Mouse (Mus musculus) embryonic facial prominence, embryonic 11.5 days (tissue): ENCODE data around the gene Phyhipl. TPM values are rescaled to one million over a fixed set of nuclear protein-coding genes. Genes with fewer than 3 reads are reported as not detected.

ENCODE experiments used
- ATAC-seq: fragments of 200-750 bp; cut with Nextera tagmentation; replicated peaks from 2 replicates; pipeline ENCODE4 v1.8.0; 2017; ENCODE audit warnings: low read depth; ENCODE audit not compliant: insufficient number of reproducible peaks, low FRiP score, low TSS enrichment
- DNase-seq: peaks from one replicate; pipeline ENCODE4 v3.0.0-alpha.2; 2015; ENCODE audit warnings: low spot score
- H3K27ac ChIP-seq: fragments of 300-500 bp; sonication (generic); replicated peaks from 2 replicates; pipeline ENCODE4 v1.5.1; 2014; ENCODE audit warnings: mild to moderate bottlenecking, low read depth, low read length, control low read depth
- H3K27me3 ChIP-seq: fragments of 300-500 bp; sonication (generic); 2 replicates; pipeline ENCODE4 v1.6.1; 2014; ENCODE audit warnings: mild to moderate bottlenecking, low read length, moderate library complexity, mixed read lengths; ENCODE audit not compliant: control insufficient read depth, insufficient read depth
- H3K36me3 ChIP-seq: fragments of 300-500 bp; sonication (generic); replicated peaks from 2 replicates; pipeline ENCODE4 v1.6.1; 2014; ENCODE audit warnings: low read depth, mild to moderate bottlenecking, low read length, moderate library complexity, mixed read lengths; ENCODE audit not compliant: control insufficient read depth, insufficient read depth
- H3K4me1 ChIP-seq: fragments of 300-500 bp; sonication (generic); 2 replicates; pipeline ENCODE4 v1.6.1; 2014; ENCODE audit warnings: low read length, mixed read lengths; ENCODE audit not compliant: control insufficient read depth, insufficient read depth
- H3K4me2 ChIP-seq: fragments of 300-500 bp; sonication (generic); 2 replicates; pipeline ENCODE4 v1.6.1; 2014; ENCODE audit warnings: low read depth, mild to moderate bottlenecking, control low read depth, low read length, moderate library complexity
- H3K4me3 ChIP-seq: fragments of 300-500 bp; sonication (generic); 2 replicates; pipeline ENCODE4 v1.5.1; 2014; ENCODE audit warnings: low read depth, low read length, control low read depth
- H3K9ac ChIP-seq: fragments of 300-500 bp; sonication (generic); replicated peaks from 2 replicates; pipeline ENCODE4 v1.6.1; 2014; ENCODE audit warnings: mild to moderate bottlenecking, control low read depth, low read length
- H3K9me3 ChIP-seq: fragments of 300-500 bp; sonication (generic); replicated peaks from 2 replicates; pipeline ENCODE4 v1.6.1; 2016; ENCODE audit warnings: mild to moderate bottlenecking, low read length, inconsistent platforms, mixed read lengths; ENCODE audit not compliant: control insufficient read depth
- WGBS: fragments of 180-500 bp; shearing (Covaris S2); extraction: QIAGEN DNeasy Blood & Tissue Kit; methylation state at CpG from one replicate; pipeline ENCODE4 v1.1.7; 2014; 5-methylcytosine and 5-hydroxymethylcytosine counted together
- polyA plus RNA-seq: library from polyadenylated mRNA; unstranded; fragments of >200 nt; fragmentation: Nextera tagmentation; extraction: Ambion mirVana; gene quantifications from 2 replicates; pipeline ENCODE4 v1.2.1, GENCODE M21; 2014

Phyhipl gene
- 10.0 and 15.8 TPM in 2 replicates for polyA plus RNA-seq

GRCm38 (mm10) chr10:70655828-70656227 lies at the start of gene Phyhipl:
Gene Phyhipl (minus strand): TSS chr10:70655965.
- ATAC-seq (no peak), DNase-seq (no peak)
- H3K9me3 ChIP-seq = no peaks in the 10 kb centered on the region
- H3K36me3 ChIP-seq = no peaks in the 10 kb centered on the region
- no peak within 1 kb of the TSS for H3K4me2 ChIP-seq
- no peak within 1 kb of the TSS for H3K27ac ChIP-seq
- no peak within 1 kb of the TSS for H3K4me3 ChIP-seq
- WGBS = 59% methylated on average over 7 of the region's 7 CpGs
- no peak within 1 kb of the TSS for H3K9ac ChIP-seq
- no peaks in the 10 kb centered on the region for H3K4me1 ChIP-seq
- no peaks in the 10 kb centered on the region for H3K27me3 ChIP-seq

DNA sequence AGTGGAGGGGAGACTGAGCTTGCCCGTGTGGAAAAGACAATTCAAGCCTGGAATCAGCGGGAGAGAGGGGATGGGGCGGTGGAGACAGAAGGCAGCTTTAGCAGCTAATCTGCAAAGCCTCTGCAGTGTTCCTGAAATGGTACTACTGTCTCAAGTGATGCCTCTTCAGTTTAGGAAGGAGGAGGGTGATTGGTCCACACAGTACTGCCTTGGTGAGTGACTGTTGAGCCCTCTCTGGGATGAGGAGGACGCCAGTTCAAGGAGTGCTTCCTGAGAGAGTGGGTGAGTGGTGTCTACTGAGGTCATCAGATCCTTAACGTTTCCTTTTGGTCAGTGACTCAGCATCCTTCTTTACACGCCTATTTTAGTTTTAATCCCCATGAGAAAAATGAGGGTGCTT lies 47.4 kb upstream of the Phyhipl start:
- no peak overlapping the region for H3K27ac ChIP-seq
- no peak for ATAC-seq

DNA sequence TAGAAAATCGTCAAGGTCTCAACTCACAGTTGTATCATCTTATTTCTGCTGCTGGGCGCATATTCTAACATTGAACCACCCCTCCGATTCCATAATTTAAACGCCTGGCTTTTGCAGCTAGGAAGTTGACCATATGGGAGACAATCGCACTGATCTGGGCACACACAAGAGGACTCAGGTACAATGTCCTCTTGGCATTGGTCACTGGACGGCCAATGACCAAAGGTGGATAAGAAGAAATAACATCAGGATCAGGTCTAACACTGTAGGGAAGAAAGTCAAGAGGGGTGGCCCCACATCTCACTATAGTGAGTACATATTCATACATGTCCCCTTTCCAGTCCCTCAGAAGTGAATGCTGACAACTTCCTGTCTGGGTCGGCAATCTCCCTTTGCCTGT lies 43.8 kb upstream of the Phyhipl start:
- Histone ChIP-seq H3K4me3 (no peak overlapping the region), H3K4me1 (no peaks in the 10 kb centered on the region), H3K4me2 (no peak overlapping the region), H3K27me3 (no peaks in the 10 kb centered on the region), H3K9me3 (no peaks in the 10 kb centered on the region), H3K27ac (no peak overlapping the region), H3K9ac (no peak overlapping the region), H3K36me3 (no peaks in the 10 kb centered on the region)
- 89% methylated on average over 7 of the region's 7 CpGs for WGBS
- ATAC-seq (no peak), DNase-seq (no peak)

More for the DNA sequence above, 47.4 kb upstream of the Phyhipl start:
- DNase-seq = no peak
- Histone ChIP-seq H3K9me3 (no peaks in the 10 kb centered on the region), H3K4me1 (no peaks in the 10 kb centered on the region), H3K36me3 (no peaks in the 10 kb centered on the region), H3K27me3 (no peaks in the 10 kb centered on the region), H3K9ac (no peak overlapping the region), H3K4me2 (no peak overlapping the region), H3K4me3 (no peak overlapping the region)
- WGBS = 68% methylated on average over 6 of the region's 6 CpGs

- H3K9ac ChIP-seq = no peak overlapping the region
- H3K27me3 ChIP-seq = no peaks in the 10 kb centered on the region
- no peak for DNase-seq
- no peaks in the 10 kb centered on the region for H3K9me3 ChIP-seq
- H3K36me3 ChIP-seq = no peaks in the 10 kb centered on the region
- no peak for ATAC-seq
- no peaks in the 10 kb centered on the region for H3K4me1 ChIP-seq
- WGBS = 95% methylated on average over 3 of the region's 3 CpGs
- no peak overlapping the region for H3K27ac ChIP-seq
- no peak overlapping the region for H3K4me2 ChIP-seq
- H3K4me3 ChIP-seq = no peak overlapping the region
Observed at GRCm38 (mm10) chr10:70698014-70698413, 42.2 kb upstream of the Phyhipl start.

- no peak overlapping the region for H3K9ac ChIP-seq
- WGBS = 79% methylated on average over 29 of the region's 29 CpGs
- H3K4me2 ChIP-seq = no peak overlapping the region
- H3K4me1 ChIP-seq = no peaks in the 10 kb centered on the region
- H3K27me3 ChIP-seq = no peaks in the 10 kb centered on the region
- H3K36me3 ChIP-seq = no peaks in the 10 kb centered on the region
- H3K27ac ChIP-seq = no peak overlapping the region
- DNase-seq (no peak), ATAC-seq (no peak)
- no peaks in the 10 kb centered on the region for H3K9me3 ChIP-seq
- H3K4me3 ChIP-seq = no peak overlapping the region
Observed at GRCm38 (mm10) chr10:70696748-70697585, 41.2 kb upstream of the Phyhipl start.

DNA sequence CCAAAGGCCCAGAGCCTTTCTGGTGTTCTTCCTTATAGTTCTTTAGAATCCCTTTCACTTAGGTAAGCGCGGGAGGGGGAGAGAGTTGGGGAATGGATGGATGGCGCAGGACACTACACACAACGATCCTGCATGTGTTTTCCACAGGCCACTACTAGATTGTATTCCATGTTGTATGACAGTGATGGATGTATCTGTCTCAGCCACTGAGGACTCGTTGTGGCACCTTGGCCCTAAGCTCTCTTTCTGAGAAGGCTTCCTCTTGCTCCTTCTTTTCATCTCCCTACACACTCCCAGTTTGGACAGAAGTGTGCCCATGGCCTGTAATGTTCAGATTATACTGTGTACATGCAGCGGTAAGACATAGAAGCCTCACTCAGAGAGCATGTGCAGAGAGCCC lies 33.6 kb upstream of the Phyhipl start:
- H3K4me2 ChIP-seq = no peak overlapping the region
- ATAC-seq (no peak), DNase-seq (no peak)
- H3K4me1 ChIP-seq = no peaks in the 10 kb centered on the region
- 90% methylated on average over 6 of the region's 6 CpGs for WGBS
- no peak overlapping the region for H3K9ac ChIP-seq
- H3K36me3 ChIP-seq = no peaks in the 10 kb centered on the region
- H3K27me3 ChIP-seq = no peaks in the 10 kb centered on the region
- no peak overlapping the region for H3K27ac ChIP-seq
- no peak overlapping the region for H3K4me3 ChIP-seq
- no peaks in the 10 kb centered on the region for H3K9me3 ChIP-seq

GRCm38 (mm10) chr10:70688881-70689280 lies 33.1 kb upstream of the Phyhipl start:
- no peak overlapping the region for H3K27ac ChIP-seq
- H3K9ac ChIP-seq = no peak overlapping the region
- H3K4me3 ChIP-seq = no peak overlapping the region
- H3K36me3 ChIP-seq = no peaks in the 10 kb centered on the region
- ATAC-seq (no peak), DNase-seq (no peak)
- WGBS = 59% methylated on average over 8 of the region's 8 CpGs
- no peaks in the 10 kb centered on the region for H3K9me3 ChIP-seq
- no peaks in the 10 kb centered on the region for H3K27me3 ChIP-seq
- no peak overlapping the region for H3K4me2 ChIP-seq
- H3K4me1 ChIP-seq = no peaks in the 10 kb centered on the region

DNA sequence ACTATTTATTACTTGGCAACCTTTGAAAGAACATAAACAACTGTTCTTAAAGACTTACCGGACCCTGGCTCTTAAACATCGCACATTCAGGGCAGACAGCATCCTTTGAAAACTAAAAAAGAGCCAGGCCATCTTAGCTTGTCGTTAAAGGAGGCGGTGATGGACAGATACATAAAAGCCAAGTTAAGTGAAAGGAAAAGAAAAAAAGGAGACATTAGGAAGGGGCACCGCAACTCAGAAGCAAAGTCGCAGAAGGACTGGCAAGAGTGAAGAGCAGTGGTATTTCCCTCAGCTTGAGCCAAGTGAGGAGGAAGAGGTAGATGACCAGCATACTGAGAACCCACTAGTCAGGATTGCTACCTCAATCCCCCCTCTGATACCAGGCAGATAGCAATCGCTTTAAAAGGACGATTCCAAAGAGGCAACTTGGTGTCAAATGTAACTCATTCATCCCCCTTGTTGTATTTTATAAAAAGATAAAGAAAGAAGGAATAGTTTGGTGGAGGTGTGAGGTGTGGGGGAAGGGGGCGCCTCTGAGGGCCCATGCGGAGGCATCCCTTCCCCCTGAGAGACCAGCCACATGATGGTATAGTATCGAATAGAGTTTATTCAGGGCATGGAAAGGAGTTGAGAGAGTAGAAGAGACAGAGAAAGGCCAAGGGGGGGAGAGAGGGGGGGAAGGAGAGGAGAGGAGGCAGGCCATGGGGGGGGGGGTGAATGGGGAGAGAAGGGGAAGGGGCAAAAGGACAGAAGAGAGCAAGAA lies 31.4 kb upstream of the Phyhipl start:
- Histone ChIP-seq H3K27me3 (no peaks in the 10 kb centered on the region), H3K9me3 (no peaks in the 10 kb centered on the region), H3K36me3 (no peaks in the 10 kb centered on the region), H3K4me2 (no peak overlapping the region), H3K4me1 (no peaks in the 10 kb centered on the region), H3K9ac (no peak overlapping the region), H3K27ac (no peak overlapping the region), H3K4me3 (no peak overlapping the region)
- no peak for ATAC-seq
- WGBS = 70% methylated on average over 11 of the region's 11 CpGs
- no peak for DNase-seq
